Mouse (Mus musculus): ENCODE measurements at regions not wholly inside any gene's neighbourhood (a gene's known extent, or its start where the extent isn't known, plus 50 kb on each side); places are given as distances from the start of the nearest gene placed in this dataset.

DNA sequence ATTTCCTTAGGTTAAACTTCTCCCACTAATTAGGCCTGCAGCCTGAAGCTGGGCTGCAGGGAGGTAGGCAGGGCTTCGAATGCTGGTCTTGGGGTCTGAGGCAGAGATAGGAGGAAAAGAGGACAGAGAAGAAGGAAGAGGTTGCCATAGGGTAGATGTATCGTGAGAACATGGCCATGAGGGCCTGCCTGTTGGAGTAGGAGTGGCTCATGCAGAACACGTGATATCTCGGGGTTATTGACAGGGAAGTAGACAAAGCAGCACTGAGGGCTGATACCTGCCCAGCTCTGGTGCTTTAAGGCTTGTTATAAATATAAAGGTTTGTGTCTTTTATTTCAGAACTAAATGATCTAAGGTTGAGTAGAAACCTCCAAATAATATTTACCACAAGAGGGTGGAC is 628.9 kb downstream of the Zfp706 start:
- DNase-seq = no peak

GRCm38 (mm10) chr15:36376551-36376950 is 631.0 kb downstream of the Zfp706 start:
- no peak for DNase-seq

- DNase-seq = no peak
Observed at GRCm38 (mm10) chr15:36375549-36375885, 632.1 kb downstream of the Zfp706 start.

DNA sequence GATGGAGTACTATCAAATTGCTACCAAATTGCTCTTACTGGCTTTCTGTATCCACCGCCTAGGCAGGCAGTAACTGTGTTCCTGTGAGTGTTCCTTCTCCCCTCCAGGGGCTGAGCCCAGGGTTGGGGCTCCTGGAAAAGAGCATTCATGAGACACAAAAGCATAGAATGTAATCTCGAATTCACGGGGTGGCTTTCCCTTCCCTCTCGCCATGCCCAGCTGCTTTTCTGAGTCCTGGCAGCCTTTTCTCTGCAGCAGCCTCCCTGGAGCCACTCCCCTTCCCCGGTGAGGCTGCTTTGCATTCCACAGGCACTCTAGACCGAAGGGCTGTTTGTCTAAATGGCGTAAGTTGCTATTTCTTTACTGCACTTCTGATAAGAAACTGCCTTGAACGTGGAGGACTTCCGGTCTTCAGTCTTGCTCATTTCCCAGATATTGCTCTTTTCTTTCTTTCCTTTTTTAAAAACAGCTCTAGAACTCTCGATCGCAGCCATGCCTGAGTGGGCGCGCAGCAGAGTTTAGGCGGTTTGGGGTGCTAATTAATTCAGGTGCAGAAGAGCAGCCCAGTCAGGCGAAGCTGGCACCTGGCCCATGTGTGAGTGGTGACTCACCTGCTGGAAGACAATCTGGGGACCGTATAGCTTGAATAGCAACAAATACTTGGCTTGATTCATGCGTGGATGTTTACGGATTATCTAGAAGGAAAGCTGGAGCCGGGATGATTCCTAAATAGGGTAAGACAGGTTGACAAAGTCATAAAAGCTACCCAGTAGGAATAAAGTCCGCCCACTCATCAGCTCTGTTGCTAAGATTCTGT is 632.6 kb downstream of the Zfp706 start:
- DNase-seq = peak; percentile 67

- peak; percentile 76 for DNase-seq
Observed at GRCm38 (mm10) chr15:36373900-36374611, 633.5 kb downstream of the Zfp706 start.

GRCm38 (mm10) chr15:36373481-36373880 is 634.1 kb downstream of the Zfp706 start:
- no peak for DNase-seq

DNA sequence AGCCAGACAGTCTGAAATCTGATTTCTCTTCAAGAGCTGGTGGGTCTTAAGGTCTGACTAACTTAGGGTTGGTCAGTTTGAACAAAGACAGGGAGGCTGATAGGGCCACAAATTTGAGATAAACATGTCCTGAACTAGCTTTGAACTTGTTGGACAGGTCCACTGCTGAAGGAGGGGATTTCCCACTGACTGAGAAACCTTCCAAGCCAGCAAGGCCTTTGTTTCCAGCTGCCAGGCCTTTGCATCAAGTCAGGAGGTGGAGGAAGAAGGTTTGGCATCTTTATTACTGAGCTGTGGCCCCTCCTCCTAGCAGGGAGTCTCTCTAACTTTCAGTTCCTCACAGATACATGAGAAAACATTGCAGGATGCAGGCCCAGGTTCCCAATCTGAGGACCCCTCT is 636.2 kb downstream of the Zfp706 start:
- no peak for DNase-seq

DNA sequence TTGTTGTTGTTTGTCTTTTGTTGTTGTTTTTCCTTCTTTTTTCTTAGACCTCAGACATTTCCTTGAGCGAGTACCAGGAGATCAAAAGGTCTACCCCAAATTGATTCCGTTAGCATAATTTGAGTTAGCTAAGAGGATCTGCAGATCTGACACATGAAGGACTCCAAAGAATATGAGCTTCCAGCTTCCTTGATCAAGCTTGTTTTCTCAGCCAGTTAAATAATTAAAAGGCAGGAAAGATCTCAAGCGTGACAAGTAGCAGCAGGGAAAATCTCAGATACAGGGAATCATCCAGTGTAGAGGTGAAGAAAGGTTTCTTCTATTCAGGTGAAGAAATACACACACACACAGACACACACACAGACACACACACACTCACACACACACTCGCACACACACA is 636.7 kb downstream of the Zfp706 start:
- no peak for DNase-seq

DNA sequence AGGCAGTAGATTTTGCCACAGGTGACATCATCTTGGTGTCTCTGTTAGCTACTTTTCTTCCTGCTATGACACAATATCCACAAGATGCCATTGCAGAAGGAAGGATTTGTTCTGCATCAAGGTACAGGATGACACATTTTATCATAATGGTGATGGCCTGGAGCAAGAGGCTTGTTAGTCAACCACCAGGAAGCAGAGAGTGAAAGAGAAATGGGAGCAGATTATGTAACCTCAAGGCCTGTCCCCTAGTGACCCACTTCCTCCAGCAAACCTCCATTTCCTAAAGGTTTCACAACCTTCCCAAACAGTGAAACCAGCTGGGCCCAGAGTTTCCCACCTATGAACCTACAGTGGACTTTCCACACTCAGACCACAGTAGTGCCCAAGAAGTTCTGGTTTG is 640.3 kb downstream of the Zfp706 start:
- DNase-seq = no peak

DNA sequence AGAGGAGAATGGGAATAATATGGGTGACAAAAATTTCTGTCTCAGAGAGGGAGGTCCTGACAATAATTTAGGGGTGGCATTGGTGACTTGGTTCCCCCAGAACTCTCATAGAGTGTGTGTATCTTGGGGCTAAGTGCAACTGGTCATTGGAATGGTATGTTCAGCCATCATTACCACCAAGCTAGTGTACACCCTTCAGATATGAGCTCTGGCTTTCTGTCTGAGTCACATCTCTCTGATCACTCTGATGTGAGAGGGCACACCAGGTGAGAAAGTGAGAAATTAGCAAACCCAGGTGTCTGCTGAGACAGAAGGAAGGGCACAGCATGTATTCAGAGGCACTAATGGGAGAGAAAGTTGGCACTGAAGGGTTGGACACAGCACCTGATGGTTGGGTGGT is 642.8 kb downstream of the Zfp706 start:
- no peak for DNase-seq

GRCm38 (mm10) chr15:36364062-36364461 is 643.5 kb downstream of the Zfp706 start:
- DNase-seq = no peak

- peak; percentile 63 for DNase-seq
Observed at GRCm38 (mm10) chr15:36362911-36363565, 644.5 kb downstream of the Zfp706 start.

- DNase-seq = no peak
Observed at GRCm38 (mm10) chr15:36361522-36362148, 645.9 kb downstream of the Zfp706 start.

- DNase-seq = peak; percentile 84
Observed at GRCm38 (mm10) chr15:36360694-36361521, 646.7 kb downstream of the Zfp706 start.

- DNase-seq = no peak
Observed at GRCm38 (mm10) chr15:36355851-36356250, 651.7 kb downstream of the Zfp706 start.

DNA sequence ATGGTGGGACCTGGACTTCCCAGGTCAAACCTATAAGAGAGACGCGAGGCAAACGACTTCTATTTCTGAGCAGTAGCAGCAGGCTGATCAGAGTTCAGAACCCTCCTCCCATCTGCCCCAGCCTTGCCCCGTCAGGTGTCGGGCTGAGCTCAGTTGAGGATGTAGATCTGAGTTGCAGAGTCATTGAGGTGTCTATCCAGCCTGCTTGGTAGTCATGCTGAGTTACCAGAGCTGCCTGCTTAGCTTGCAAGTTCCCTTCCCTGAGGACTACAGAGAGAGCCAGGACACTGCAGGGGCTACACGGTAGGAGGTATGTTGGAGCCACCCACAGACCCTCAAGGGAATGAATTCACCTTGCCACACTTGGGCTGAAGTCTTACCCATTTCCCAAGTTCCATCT is 653.0 kb downstream of the Zfp706 start:
- peak; percentile 61 for DNase-seq

GRCm38 (mm10) chr15:36353793-36354192 is 653.8 kb downstream of the Zfp706 start:
- no peak for DNase-seq

GRCm38 (mm10) chr15:36352929-36353328 is 654.6 kb downstream of the Zfp706 start:
- no peak for DNase-seq

DNA sequence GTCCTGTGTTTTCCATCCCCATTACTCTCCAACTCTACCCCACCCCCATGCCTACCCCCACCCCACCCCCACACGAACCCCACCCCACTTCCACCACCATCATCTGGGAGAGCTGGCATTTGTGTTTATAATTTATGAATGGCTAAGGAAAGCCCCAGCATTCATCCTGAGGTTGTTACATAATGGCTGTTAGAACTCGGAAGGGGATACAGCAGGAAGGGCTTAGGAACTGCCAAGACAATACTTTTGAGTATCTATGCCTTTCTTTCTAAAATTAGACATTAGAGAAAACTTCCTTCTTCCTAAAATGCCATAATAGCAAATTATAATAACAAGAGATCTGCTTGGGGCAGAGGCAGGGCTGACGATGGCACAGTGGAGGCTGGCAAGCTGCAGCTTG is 655.9 kb downstream of the Zfp706 start:
- DNase-seq = no peak

DNA sequence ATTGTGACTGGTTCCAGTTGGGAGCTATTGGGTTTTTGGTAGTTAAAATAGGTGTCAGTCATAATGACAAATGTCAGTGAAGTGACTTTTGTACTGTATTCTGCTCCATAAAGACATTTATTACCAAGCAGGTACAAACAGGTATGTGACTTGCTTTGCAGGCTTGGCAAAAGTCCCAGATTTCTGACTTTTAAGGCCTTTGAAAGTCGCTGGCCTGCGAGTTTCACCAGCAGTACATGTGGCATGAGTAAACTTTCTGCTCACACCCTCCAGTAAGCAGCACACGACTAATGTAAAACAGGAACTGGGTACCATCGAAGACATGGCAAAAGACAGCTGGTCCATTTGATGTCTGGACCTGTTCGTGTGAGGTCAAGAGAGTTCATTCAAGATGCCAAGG is 659.2 kb downstream of the Zfp706 start:
- no peak for DNase-seq

DNA sequence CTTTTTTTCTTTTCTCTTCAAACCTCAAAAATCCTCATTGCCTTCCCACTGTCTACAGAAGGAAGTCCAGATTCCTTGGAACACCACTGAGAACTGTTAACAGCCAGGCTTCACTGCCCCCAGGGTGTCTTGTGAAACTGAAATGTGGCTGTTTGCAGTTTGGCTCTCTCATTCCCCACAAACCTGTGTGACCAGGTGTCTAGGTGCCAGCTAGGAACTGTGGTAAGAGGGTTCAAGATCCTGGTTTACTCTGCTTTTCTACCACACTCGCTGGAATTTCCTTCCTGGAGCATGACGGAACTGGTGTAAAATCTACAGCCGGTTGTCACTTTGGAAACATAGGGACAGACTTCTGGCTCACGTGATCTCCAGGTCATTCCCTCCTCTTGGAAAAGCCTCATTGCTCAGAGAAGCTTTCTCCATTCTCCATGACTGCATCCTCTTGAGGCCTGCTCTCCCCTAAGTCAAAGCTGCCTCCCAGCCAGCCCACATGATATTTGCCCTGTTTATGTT is 660.2 kb downstream of the Zfp706 start:
- no peak for DNase-seq

DNA sequence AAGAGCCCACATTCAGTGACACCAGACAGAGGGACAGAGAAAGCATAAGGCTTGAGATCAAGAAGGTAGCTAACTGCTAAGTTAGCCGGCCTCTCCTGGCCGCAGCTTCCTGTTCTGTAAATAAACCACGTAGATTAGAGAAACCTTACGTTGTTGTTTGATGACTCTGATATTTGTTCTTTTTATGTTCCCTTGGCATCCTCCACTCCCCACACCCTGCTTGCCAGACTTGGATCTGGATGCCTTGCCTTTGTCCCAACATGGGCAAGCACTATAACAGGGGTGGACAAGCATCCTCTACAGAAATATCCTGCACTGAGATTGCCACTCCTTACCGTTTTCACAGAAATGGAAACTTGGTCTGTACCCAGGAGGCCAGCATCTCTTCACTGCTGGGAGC is 661.4 kb downstream of the Zfp706 start:
- DNase-seq = no peak

Measured in liver (tissue).